Mouse (Mus musculus) thymus, postnatal 4 days (tissue): ENCODE results near the gene Rdh12.

Source experiments
- DNase-seq: peaks from one replicate; pipeline ENCODE4 v3.0.0; 2021

Gene Rdh12

GRCm38 (mm10) chr12:79253294-79254053 lies 44.8 kb downstream of the Rdh12 start:
- DNase-seq: no peak

- no peak for DNase-seq
Measured at GRCm38 (mm10) chr12:79254975-79255374, 46.3 kb downstream of the Rdh12 start.

GRCm38 (mm10) chr12:79260154-79260553 lies 51.4 kb downstream of the Rdh12 start:
- no peak for DNase-seq

- peak; percentile 57 for DNase-seq
Measured at GRCm38 (mm10) chr12:79261035-79261434, 52.3 kb downstream of the Rdh12 start.
